Mouse (Mus musculus) embryonic fibroblast, embryonic 13.5 days (primary cell): ENCODE data around the gene Snx25. TPM values are rescaled to one million over a fixed set of nuclear protein-coding genes. Genes with fewer than 3 reads are reported as not detected.

Source experiments
- H3K27ac ChIP-seq: 2 replicates; pipeline ENCODE4 v1.5.1; 2012; ENCODE audit warnings: low read length, control low read depth, inconsistent platforms; ENCODE audit not compliant: insufficient read depth
- H3K4me1 ChIP-seq: 2 replicates; pipeline ENCODE4 v1.6.1; 2011; ENCODE audit warnings: low read length; ENCODE audit not compliant: control insufficient read depth, insufficient read depth
- H3K4me3 ChIP-seq: 2 replicates; pipeline ENCODE4 v1.5.1; 2011; ENCODE audit warnings: mild to moderate bottlenecking, control low read depth, low read length; ENCODE audit not compliant: insufficient read depth
- CTCF ChIP-seq: IDR thresholded peaks from 2 replicates; pipeline ENCODE4 v1.5.1; 2011; ENCODE audit warnings: mild to moderate bottlenecking, control low read depth, low read length, moderate library complexity, borderline replicate concordance; ENCODE audit not compliant: insufficient read depth
- POLR2A ChIP-seq: IDR thresholded peaks from 2 replicates; pipeline ENCODE4 v1.6.1; 2011; ENCODE audit warnings: low read depth, mild to moderate bottlenecking, control low read depth, low read length, moderate library complexity
- polyA plus RNA-seq: library from polyadenylated mRNA; stranded (reverse); fragments of >200 nt; gene quantifications from 2 replicates; pipeline ENCODE4 v1.2.4, GENCODE M21; 2011; ENCODE audit warnings: low read depth; ENCODE audit not compliant: missing spikeins, insufficient read length

Snx25 gene
- 20.2 and 23.5 TPM in 2 replicates for polyA plus RNA-seq

GRCm38 (mm10) chr8:46152064-46153031, at the start of gene Snx25:
Gene Snx25, minus strand, starts transcription at chr8:46152159.
- TF ChIP-seq POLR2A, result peak; percentile 35; the same call in 1 of the 2 replicates
- TF ChIP-seq CTCF, result no peak
- H3K4me1 ChIP-seq, result peaks cover 4% of the 10 kb centered on the region; the same call in 1 of the 2 replicates
- H3K27ac ChIP-seq, result no peak within 1 kb of the TSS
- peak within 1 kb of the TSS; percentile 88 for H3K4me3 ChIP-seq

GRCm38 (mm10) chr8:46197673-46198072, 45.7 kb upstream of the Snx25 start:
- TF ChIP-seq POLR2A (no peak), CTCF (no peak)
- H3K27ac ChIP-seq, result no peak overlapping the region
- H3K4me1 ChIP-seq, result peaks cover 6% of the 10 kb centered on the region
- H3K4me3 ChIP-seq, result no peak overlapping the region

GRCm38 (mm10) chr8:46196877-46197276, 44.9 kb upstream of the Snx25 start:
- Histone ChIP-seq H3K4me3 (no peak overlapping the region), H3K4me1 (peaks cover 6% of the 10 kb centered on the region), H3K27ac (no peak overlapping the region)
- TF ChIP-seq POLR2A (no peak), CTCF (no peak)

- H3K27ac ChIP-seq, result no peak overlapping the region
- TF ChIP-seq POLR2A (no peak), CTCF (no peak)
- H3K4me1 ChIP-seq, result peaks cover 6% of the 10 kb centered on the region
- H3K4me3 ChIP-seq, result no peak overlapping the region
These were observed 41.1 kb upstream of the Snx25 start for GRCm38 (mm10) chr8:46193100-46193499.

- Histone ChIP-seq H3K27ac (no peak overlapping the region), H3K4me3 (no peak overlapping the region), H3K4me1 (no peaks in the 10 kb centered on the region)
- TF ChIP-seq POLR2A (no peak), CTCF (no peak; the same call in 1 of the 2 replicates)
These were observed 33.4 kb upstream of the Snx25 start for GRCm38 (mm10) chr8:46185361-46185760.

- TF ChIP-seq POLR2A (no peak), CTCF (no peak)
- H3K4me3 ChIP-seq, result no peak overlapping the region
- H3K27ac ChIP-seq, result no peak overlapping the region
- no peaks in the 10 kb centered on the region for H3K4me1 ChIP-seq
These were observed 28.2 kb upstream of the Snx25 start for GRCm38 (mm10) chr8:46180136-46180535.

GRCm38 (mm10) chr8:46173651-46174050, 21.7 kb upstream of the Snx25 start:
- Histone ChIP-seq H3K4me3 (no peak overlapping the region), H3K27ac (no peak overlapping the region), H3K4me1 (no peaks in the 10 kb centered on the region)
- no peak for TF ChIP-seq POLR2A
- no peak for TF ChIP-seq CTCF

- TF ChIP-seq POLR2A (no peak), CTCF (no peak)
- Histone ChIP-seq H3K4me1 (no peaks in the 10 kb centered on the region; the same call in 1 of the 2 replicates), H3K27ac (0 out of 2 replicates have a peak overlapping the region, but pooled peaks have one; percentile 12), H3K4me3 (peak overlapping the region; percentile 88)
These were observed 11.9 kb upstream of the Snx25 start for GRCm38 (mm10) chr8:46163870-46164190.

GRCm38 (mm10) chr8:46162953-46163869, 11.3 kb upstream of the Snx25 start:
- H3K27ac ChIP-seq, result 0 out of 2 replicates have a peak overlapping the region, but pooled peaks have one; percentile 12
- TF ChIP-seq POLR2A (peak; percentile 98), CTCF (no peak)
- H3K4me3 ChIP-seq, result peak overlapping the region; percentile 88
- H3K4me1 ChIP-seq, result no peaks in the 10 kb centered on the region; the same call in 1 of the 2 replicates
